Mouse (Mus musculus) MEL (cell line): ENCODE results near the gene Tmem104. TPM values are rescaled to one million over a fixed set of nuclear protein-coding genes. Genes with fewer than 3 reads are reported as not detected.

Source experiments
- DNase-seq: peaks from one replicate; pipeline ENCODE4 v3.0.0; 2011; ENCODE audit warnings: low read depth, low spot score
- H3K27ac ChIP-seq: 2 replicates; pipeline ENCODE4 v1.5.1; 2012; ENCODE audit warnings: low read depth, mild to moderate bottlenecking, control low read depth, low read length, moderate library complexity; ENCODE audit not compliant: control insufficient read depth
- H3K27me3 ChIP-seq, 2 experiments: fragments of 150-350 bp in 1 of 2; sonication (generic) in 1 of 2; 2 replicates each; pipeline ENCODE4 v1.6.1; 2012; ENCODE audit warnings: low read length in 2 of 2, mild to moderate bottlenecking in 2 of 2, improper control_type of control experiment in 1 of 2, moderate library complexity in 1 of 2; ENCODE audit not compliant: insufficient read depth in 2 of 2, control insufficient read depth in 1 of 2
- H3K36me3 ChIP-seq, 2 experiments: 2 replicates each; pipeline ENCODE4 v1.6.1; 2012 to 2014; ENCODE audit warnings: low read length in 2 of 2, improper control_type of control experiment in 1 of 2, inconsistent platforms in 1 of 2, mild to moderate bottlenecking in 1 of 2; ENCODE audit not compliant: insufficient read depth in 2 of 2, control insufficient read depth in 1 of 2
- H3K4me1 ChIP-seq, 2 experiments: fragments of 150-350 bp in 1 of 2; sonication (generic) in 1 of 2; 2 replicates each; pipeline ENCODE4 v1.6.1; 2012; ENCODE audit warnings: low read length in 2 of 2, improper control_type of control experiment in 1 of 2, mild to moderate bottlenecking in 1 of 2; ENCODE audit not compliant: insufficient read depth in 2 of 2, control insufficient read depth in 1 of 2
- H3K4me3 ChIP-seq, 2 experiments: fragments of 150-350 bp in 1 of 2; sonication (generic) in 1 of 2; 2 replicates each; pipeline ENCODE4 v1.5.1; 2012; ENCODE audit warnings: low read depth in 2 of 2, low read length in 2 of 2, mild to moderate bottlenecking in 2 of 2, moderate library complexity in 2 of 2, control low read depth in 1 of 2, improper control_type of control experiment in 1 of 2; ENCODE audit not compliant: control insufficient read depth in 1 of 2, insufficient read depth in 1 of 2
- H3K79me2 ChIP-seq: 2 replicates; pipeline ENCODE4 v1.6.1; 2012; ENCODE audit warnings: mild to moderate bottlenecking, low read length, moderate library complexity; ENCODE audit not compliant: control insufficient read depth, poor library complexity, insufficient read depth
- H3K9ac ChIP-seq: 2 replicates; pipeline ENCODE4 v1.6.1; 2012; ENCODE audit warnings: low read depth, mild to moderate bottlenecking, control low read depth, low read length, moderate library complexity; ENCODE audit not compliant: control insufficient read depth, poor library complexity, severe bottlenecking
- H3K9me3 ChIP-seq: fragments of 150-350 bp; sonication (generic); replicated peaks from 2 replicates; pipeline ENCODE4 v1.6.1; 2012; ENCODE audit warnings: mild to moderate bottlenecking, low read length, improper control_type of control experiment, moderate library complexity; ENCODE audit not compliant: insufficient read depth
- BHLHE40 ChIP-seq: IDR thresholded peaks from 2 replicates; pipeline ENCODE4 v1.6.1; 2012; ENCODE audit warnings: low read depth, mild to moderate bottlenecking, inconsistent platforms, low read length, improper control_type of control experiment, borderline replicate concordance
- CHD1 ChIP-seq: IDR thresholded peaks from 2 replicates; pipeline ENCODE4 v1.6.1; 2012; ENCODE audit warnings: low read depth, mild to moderate bottlenecking, inconsistent platforms, low read length, improper control_type of control experiment
- CHD2 ChIP-seq: IDR thresholded peaks from 2 replicates; pipeline ENCODE4 v1.6.1; 2011; ENCODE audit warnings: low read length, improper control_type of control experiment
- E2F4 ChIP-seq: IDR thresholded peaks from 2 replicates; pipeline ENCODE4 v1.6.1; 2011; ENCODE audit warnings: low read depth, low read length, improper control_type of control experiment, borderline replicate concordance
- EP300 ChIP-seq, 2 experiments: IDR thresholded peaks; 2 replicates each; pipeline ENCODE4 v1.6.1; 2011; ENCODE audit warnings: improper control_type of control experiment in 2 of 2, low read length in 2 of 2, low read depth in 1 of 2, mild to moderate bottlenecking in 1 of 2
- ETS1 ChIP-seq: IDR thresholded peaks from 2 replicates; pipeline ENCODE4 v1.6.1; 2012; ENCODE audit warnings: low read depth, mild to moderate bottlenecking, inconsistent platforms, low read length, improper control_type of control experiment, moderate library complexity
- GABPA ChIP-seq: IDR thresholded peaks from 2 replicates; pipeline ENCODE4 v1.6.1; 2012; ENCODE audit warnings: low read depth, mild to moderate bottlenecking, inconsistent platforms, low read length, improper control_type of control experiment, moderate library complexity
- GATA1 ChIP-seq: IDR thresholded peaks from 2 replicates; pipeline ENCODE4 v1.6.1; 2011; ENCODE audit warnings: low read depth, low read length, improper control_type of control experiment
- HCFC1 ChIP-seq: IDR thresholded peaks from 2 replicates; pipeline ENCODE4 v1.6.1; 2012; ENCODE audit warnings: low read depth, mild to moderate bottlenecking, inconsistent platforms, low read length, improper control_type of control experiment, moderate library complexity
- JUND ChIP-seq: IDR thresholded peaks from 2 replicates; pipeline ENCODE4 v1.6.1; 2011; ENCODE audit warnings: low read depth, mild to moderate bottlenecking, improper control_type of control experiment, low read length
- KAT2A ChIP-seq: conservative IDR thresholded peaks from 2 replicates; pipeline ENCODE4 v1.6.1; 2012; ENCODE audit warnings: low read depth, low read length, improper control_type of control experiment, inconsistent platforms
- MAX ChIP-seq: IDR thresholded peaks from 2 replicates; pipeline ENCODE4 v1.6.1; 2011; ENCODE audit warnings: low read length, improper control_type of control experiment
- MAZ ChIP-seq: IDR thresholded peaks from 2 replicates; pipeline ENCODE4 v1.6.1; 2012; ENCODE audit warnings: low read depth, mild to moderate bottlenecking, inconsistent platforms, low read length, improper control_type of control experiment
- MEF2A ChIP-seq: IDR thresholded peaks from 2 replicates; pipeline ENCODE4 v1.6.1; 2014; ENCODE audit warnings: low read depth, mild to moderate bottlenecking, inconsistent platforms, low read length, improper control_type of control experiment; ENCODE audit not compliant: poor library complexity, insufficient replicate concordance, severe bottlenecking; ENCODE audit errors: extremely low read depth
- MXI1 ChIP-seq: IDR thresholded peaks from 2 replicates; pipeline ENCODE4 v1.6.1; 2011; ENCODE audit warnings: mild to moderate bottlenecking, low read depth, low read length, improper control_type of control experiment
- MYB ChIP-seq: IDR thresholded peaks from 2 replicates; pipeline ENCODE4 v1.6.1; 2011; ENCODE audit warnings: mild to moderate bottlenecking, low read depth, low read length, improper control_type of control experiment
- MYC ChIP-seq: IDR thresholded peaks from 2 replicates; pipeline ENCODE4 v1.6.1; 2011; ENCODE audit warnings: low read depth, mild to moderate bottlenecking, low read length, improper control_type of control experiment, moderate library complexity
- NELFE ChIP-seq: IDR thresholded peaks from 2 replicates; pipeline ENCODE4 v1.6.1; 2011; ENCODE audit warnings: low read depth, low read length, improper control_type of control experiment
- NRF1 ChIP-seq: IDR thresholded peaks from 2 replicates; pipeline ENCODE4 v1.6.1; 2014; ENCODE audit warnings: low read depth, mild to moderate bottlenecking, inconsistent platforms, low read length, improper control_type of control experiment, moderate library complexity; ENCODE audit not compliant: poor library complexity, insufficient read depth, severe bottlenecking
- POLR2AphosphoS2 ChIP-seq: IDR thresholded peaks from 2 replicates; pipeline ENCODE4 v1.6.1; 2011; ENCODE audit warnings: low read length, improper control_type of control experiment
- POLR2AphosphoS5 ChIP-seq: IDR thresholded peaks from 2 replicates; pipeline ENCODE4 v1.6.1; 2012; ENCODE audit warnings: low read depth, borderline replicate concordance, mild to moderate bottlenecking, inconsistent platforms, low read length, moderate library complexity, mixed read lengths
- RAD21 ChIP-seq: IDR thresholded peaks from 2 replicates; pipeline ENCODE4 v1.6.1; 2011; ENCODE audit warnings: mild to moderate bottlenecking, low read depth, low read length, improper control_type of control experiment
- RCOR1 ChIP-seq: IDR thresholded peaks from 2 replicates; pipeline ENCODE4 v1.6.1; 2012; ENCODE audit warnings: low read depth, mild to moderate bottlenecking, inconsistent platforms, low read length, improper control_type of control experiment
- SIN3A ChIP-seq: IDR thresholded peaks from 2 replicates; pipeline ENCODE4 v1.6.1; 2012; ENCODE audit warnings: low read length, improper control_type of control experiment, inconsistent platforms
- SMC3 ChIP-seq: IDR thresholded peaks from 2 replicates; pipeline ENCODE4 v1.6.1; 2011; ENCODE audit warnings: low read depth, low read length, improper control_type of control experiment
- TAL1 ChIP-seq: IDR thresholded peaks from 2 replicates; pipeline ENCODE4 v1.6.1; 2012; ENCODE audit warnings: mild to moderate bottlenecking, inconsistent platforms, low read length, moderate library complexity, mixed read lengths
- TBP ChIP-seq: IDR thresholded peaks from 2 replicates; pipeline ENCODE4 v1.8.0; 2011; ENCODE audit warnings: low read depth, low read length, improper control_type of control experiment
- TCF12 ChIP-seq: IDR thresholded peaks from 2 replicates; pipeline ENCODE4 v1.6.1; 2014; ENCODE audit warnings: low read depth, mild to moderate bottlenecking, inconsistent platforms, low read length, improper control_type of control experiment, moderate library complexity
- UBTF ChIP-seq: IDR thresholded peaks from 2 replicates; pipeline ENCODE4 v1.6.1; 2012; ENCODE audit warnings: low read depth, mild to moderate bottlenecking, inconsistent platforms, low read length, improper control_type of control experiment, moderate library complexity, borderline replicate concordance; ENCODE audit not compliant: insufficient read depth
- USF1 ChIP-seq: IDR thresholded peaks from 2 replicates; pipeline ENCODE4 v1.6.1; 2014; ENCODE audit warnings: low read depth, mild to moderate bottlenecking, inconsistent platforms, low read length, improper control_type of control experiment, moderate library complexity
- USF2 ChIP-seq, 2 experiments: IDR thresholded peaks; 2 replicates each; pipeline ENCODE4 v1.6.1; 2011 to 2012; ENCODE audit warnings: improper control_type of control experiment in 2 of 2, low read length in 2 of 2, borderline replicate concordance in 1 of 2, inconsistent platforms in 1 of 2, low read depth in 1 of 2, mild to moderate bottlenecking in 1 of 2; ENCODE audit not compliant: insufficient read depth in 1 of 2
- ZC3H11A ChIP-seq: IDR thresholded peaks from 2 replicates; pipeline ENCODE4 v1.6.1; 2012; ENCODE audit warnings: low read depth, mild to moderate bottlenecking, inconsistent platforms, low read length, improper control_type of control experiment
- ZKSCAN1 ChIP-seq: IDR thresholded peaks from 2 replicates; pipeline ENCODE4 v1.6.1; 2012; ENCODE audit warnings: low read depth, mild to moderate bottlenecking, inconsistent platforms, low read length, improper control_type of control experiment, moderate library complexity
- ZMIZ1 ChIP-seq: IDR thresholded peaks from 2 replicates; pipeline ENCODE4 v1.6.1; 2012; ENCODE audit warnings: low read depth, mild to moderate bottlenecking, inconsistent platforms, low read length, improper control_type of control experiment, moderate library complexity
- ZNF384 ChIP-seq: IDR thresholded peaks from 2 replicates; pipeline ENCODE4 v1.6.1; 2012; ENCODE audit warnings: low read depth, mild to moderate bottlenecking, inconsistent platforms, low read length, improper control_type of control experiment
- polyA plus RNA-seq, 2 experiments: library from polyadenylated mRNA; stranded (reverse) in 1 of 2; unstranded in 1 of 2; fragments of >175 nt in 1 of 2; fragments of >200 nt in 1 of 2; gene quantifications; 2 replicates each; pipeline versions ENCODE4 v1.2.1 to v1.2.4; 2012; ENCODE audit warnings: low replicate concordance in 2 of 2, low read depth in 1 of 2; ENCODE audit not compliant: insufficient read length in 2 of 2, insufficient read depth in 1 of 2, missing spikeins in 1 of 2
- total RNA-seq: library from RNA; depleted of rRNA; stranded (reverse); fragments of 300-350 nt; gene quantifications from 2 replicates; pipeline ENCODE4 v1.2.3, GENCODE M21; 2012; rRNA removed

The Tmem104 gene
- 23.4 and 24.8 TPM in 2 replicates for total RNA-seq
- 10 to 100 TPM in 1 of 2 experiments, not detected in 1; 21.9 TPM for polyA plus RNA-seq

DNA sequence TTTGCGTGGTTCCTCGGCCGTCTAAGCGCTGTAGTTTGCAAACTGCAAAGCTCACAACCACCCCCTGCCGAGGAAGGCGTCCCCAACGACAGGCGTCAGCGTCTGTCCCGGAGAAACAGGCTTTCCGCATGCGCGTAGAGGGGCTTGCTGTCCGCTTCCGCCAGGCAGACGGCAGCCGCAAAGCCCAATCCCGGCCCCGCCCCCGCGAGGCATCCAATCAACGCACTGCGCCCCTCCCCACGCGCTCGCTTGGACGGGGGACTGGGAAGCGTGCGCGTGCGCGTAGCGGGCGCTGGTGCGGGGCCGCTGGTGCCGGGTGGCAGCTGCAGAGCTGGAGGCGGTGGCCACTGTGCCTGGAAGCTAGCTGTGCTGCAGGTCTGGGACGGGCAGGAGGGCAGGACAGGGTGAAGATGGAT, at the start of gene Tmem104:
Gene Tmem104 (plus strand): TSS at position 264 of the 416 bp plus-strand sequence.
- H3K27ac ChIP-seq = peak within 1 kb of the TSS; percentile 84
- TF ChIP-seq HCFC1 (peak; percentile 99), POLR2AphosphoS2 (peak; percentile 88), MYB (peak; percentile 34; the same call in 1 of the 2 replicates), GABPA (peak; percentile 49), NELFE (peak; percentile 89), GATA1 (no peak), E2F4 (no peak), EP300 (IDR thresholded peaks at IDR 0.05; ENCODE audit: low read depth in 1 of 2, low read length in 2 of 2) (peak in 1 of 2 experiments; percentile 30; a peak in 1 of 4 replicates), CHD2 (peak; percentile 41; the same call in 1 of the 2 replicates), ETS1 (peak; percentile 54; the same call in 1 of the 2 replicates), SIN3A (peak; percentile 99), KAT2A (peak; percentile 95), RCOR1 (no peak; the same call in 1 of the 2 replicates), CHD1 (peak; percentile 87; the same call in 1 of the 2 replicates), ZC3H11A (0 out of 2 replicates have a peak, but pooled peaks have one; percentile 14), BHLHE40 (0 out of 2 replicates have a peak, but pooled peaks have one; percentile 32), USF2 (IDR thresholded peaks at IDR 0.05; ENCODE audit: borderline replicate concordance in 1 of 2, insufficient read depth in 1 of 2, low read depth in 1 of 2, low read length in 2 of 2) (0 out of 4 replicates have a peak, but pooled peaks of 1 of the 2 experiments have one; percentile 21), MAX (peak; percentile 82), TAL1 (no peak), POLR2AphosphoS5 (no peak), JUND (no peak), MXI1 (peak; percentile 97), SMC3 (no peak), ZKSCAN1 (peak; percentile 39; the same call in 1 of the 2 replicates), USF1 (peak; percentile 70), MYC (peak; percentile 48; the same call in 1 of the 2 replicates), ZMIZ1 (peak; percentile 83), MAZ (peak; percentile 97), MEF2A (peak; percentile 77; the same call in 1 of the 2 replicates), TBP (peak; percentile 58; the same call in 1 of the 2 replicates), TCF12 (peak; percentile 69), ZNF384 (peak; percentile 21; the same call in 1 of the 2 replicates), RAD21 (no peak), UBTF (0 out of 2 replicates have a peak, but pooled peaks have one; percentile 72), NRF1 (peak; percentile 98)

More for the DNA sequence above, at the start of gene Tmem104:
- H3K36me3 ChIP-seq = peaks cover 6 to 46% of the 10 kb centered on the region in 2 experiments
- H3K4me1 ChIP-seq = peaks cover 18 to 38% of the 10 kb centered on the region in 2 experiments
- peaks cover 31% of the 10 kb centered on the region for H3K79me2 ChIP-seq
- no peaks in the 10 kb centered on the region for H3K9me3 ChIP-seq
- H3K27me3 ChIP-seq = no peaks in the 10 kb centered on the region
- peak within 1 kb of the TSS; percentile 87 for H3K9ac ChIP-seq
- peak; percentile 100 for DNase-seq
- H3K4me3 ChIP-seq = peak within 1 kb of the TSS; percentile 93 to 97
